Mouse (Mus musculus) layer of hippocampus, adult 2 months (tissue): ENCODE measurements around the gene Lgals2. TPM values are rescaled to one million over a fixed set of nuclear protein-coding genes. Genes with fewer than 3 reads are reported as not detected.

Source experiments
- DNase-seq, 2 experiments: peaks; one replicate each; pipeline ENCODE4 v3.0.0; 2022; ENCODE audit warnings: low spot score in 2 of 2
- H3K27ac ChIP-seq: fragments of 200-600 bp; 2 replicates; pipeline ENCODE4 v1.8.1; 2022
- H3K4me3 ChIP-seq: fragments of 200-600 bp; 2 replicates; pipeline ENCODE4 v1.8.1; 2022; ENCODE audit warnings: mild to moderate bottlenecking
- CTCF ChIP-seq: fragments of 200-600 bp; conservative IDR thresholded peaks from 2 replicates; pipeline ENCODE4 v1.8.1; 2022; ENCODE audit warnings: antibody characterized with exemption, mild to moderate bottlenecking, moderate library complexity
- total RNA-seq, 2 experiments: library from RNA; stranded (reverse); gene quantifications; 2 replicates each; pipeline ENCODE4 v1.2.3; 2021

The Lgals2 gene
- total RNA-seq, 2 experiments from 2014 or later: not detected

GRCm38 (mm10) chr15:78846352-78846751 lies 9.0 kb downstream of the Lgals2 start:
- peak overlapping the region; percentile 94; the same call in 1 of the 2 replicates for H3K27ac ChIP-seq
- H3K4me3 ChIP-seq: peak overlapping the region; percentile 15; the same call in 1 of the 2 replicates
- TF ChIP-seq CTCF: no peak
- DNase-seq: no peak

GRCm38 (mm10) chr15:78845867-78846266 lies 9.5 kb downstream of the Lgals2 start:
- TF ChIP-seq CTCF: no peak
- DNase-seq: no peak
- Histone ChIP-seq H3K27ac (peak overlapping the region; percentile 94; the same call in 1 of the 2 replicates), H3K4me3 (peak overlapping the region; percentile 15; the same call in 1 of the 2 replicates)

GRCm38 (mm10) chr15:78845321-78845720 lies 10.0 kb downstream of the Lgals2 start:
- peak overlapping the region; percentile 22; the same call in 1 of the 2 replicates for H3K4me3 ChIP-seq
- TF ChIP-seq CTCF: no peak
- peak overlapping the region; percentile 94 for H3K27ac ChIP-seq
- DNase-seq: no peak

- Histone ChIP-seq H3K27ac (peak overlapping the region; percentile 94), H3K4me3 (peak overlapping the region; percentile 62)
- DNase-seq: no peak
- TF ChIP-seq CTCF: peak; percentile 19; the same call in 1 of the 2 replicates
Measured at GRCm38 (mm10) chr15:78844791-78845190, 10.5 kb downstream of the Lgals2 start.

GRCm38 (mm10) chr15:78843581-78844469 lies 11.5 kb downstream of the Lgals2 start:
- DNase-seq: no peak
- H3K4me3 ChIP-seq: peak overlapping the region; percentile 62
- TF ChIP-seq CTCF: no peak
- peak overlapping the region; percentile 94 for H3K27ac ChIP-seq

- H3K4me3 ChIP-seq: peak within 1 kb of the TSS; percentile 62
- peak; percentile 38 for TF ChIP-seq CTCF
- peak within 1 kb of the TSS; percentile 94 for H3K27ac ChIP-seq
- DNase-seq: peak in 1 of 2 experiments; percentile 34
Measured at GRCm38 (mm10) chr15:78842371-78843163, 12.8 kb downstream of the Lgals2 start, which contains the start of gene Cdc42ep1. Gene Cdc42ep1 (plus strand): TSS chr15:78842624.

- TF ChIP-seq CTCF: no peak
- no peak for DNase-seq
- H3K4me3 ChIP-seq: no peak overlapping the region
- H3K27ac ChIP-seq: no peak overlapping the region
Measured at GRCm38 (mm10) chr15:78841161-78841790, 14.1 kb downstream of the Lgals2 start.

GRCm38 (mm10) chr15:78840751-78841150 lies 14.6 kb downstream of the Lgals2 start:
- Histone ChIP-seq H3K27ac (no peak overlapping the region), H3K4me3 (no peak overlapping the region)
- DNase-seq: no peak
- TF ChIP-seq CTCF: no peak

- DNase-seq: no peak
- H3K27ac ChIP-seq: no peak overlapping the region
- H3K4me3 ChIP-seq: no peak overlapping the region
- TF ChIP-seq CTCF: no peak
Measured at GRCm38 (mm10) chr15:78840241-78840640, 15.1 kb downstream of the Lgals2 start.

GRCm38 (mm10) chr15:78839744-78840143 lies 15.6 kb downstream of the Lgals2 start:
- no peak overlapping the region for H3K4me3 ChIP-seq
- DNase-seq: no peak
- no peak overlapping the region for H3K27ac ChIP-seq
- TF ChIP-seq CTCF: no peak

GRCm38 (mm10) chr15:78836086-78836621 lies 19.2 kb downstream of the Lgals2 start:
- H3K27ac ChIP-seq: peak overlapping the region; percentile 78
- H3K4me3 ChIP-seq: no peak overlapping the region
- DNase-seq: no peak
- no peak for TF ChIP-seq CTCF

GRCm38 (mm10) chr15:78835200-78836085 lies 19.9 kb downstream of the Lgals2 start:
- no peak for TF ChIP-seq CTCF
- no peak overlapping the region for H3K4me3 ChIP-seq
- DNase-seq: no peak
- peak overlapping the region; percentile 78 for H3K27ac ChIP-seq
